Mouse (Mus musculus) olfactory bulb, adult 2 months (tissue): ENCODE results near the gene Mb21d2.

Experiments used
- CTCF ChIP-seq: fragments of 200-500 bp; IDR thresholded peaks from 2 replicates; pipeline ENCODE4 v1.5.1; 2012; ENCODE audit warnings: low read depth, mild to moderate bottlenecking, low read length, moderate library complexity; ENCODE audit not compliant: insufficient read depth
- POLR2A ChIP-seq: fragments of 200-500 bp; IDR thresholded peaks from 2 replicates; pipeline ENCODE4 v1.6.1; 2012; ENCODE audit warnings: mild to moderate bottlenecking, low read depth, low read length, moderate library complexity; ENCODE audit not compliant: insufficient read depth

DNA sequence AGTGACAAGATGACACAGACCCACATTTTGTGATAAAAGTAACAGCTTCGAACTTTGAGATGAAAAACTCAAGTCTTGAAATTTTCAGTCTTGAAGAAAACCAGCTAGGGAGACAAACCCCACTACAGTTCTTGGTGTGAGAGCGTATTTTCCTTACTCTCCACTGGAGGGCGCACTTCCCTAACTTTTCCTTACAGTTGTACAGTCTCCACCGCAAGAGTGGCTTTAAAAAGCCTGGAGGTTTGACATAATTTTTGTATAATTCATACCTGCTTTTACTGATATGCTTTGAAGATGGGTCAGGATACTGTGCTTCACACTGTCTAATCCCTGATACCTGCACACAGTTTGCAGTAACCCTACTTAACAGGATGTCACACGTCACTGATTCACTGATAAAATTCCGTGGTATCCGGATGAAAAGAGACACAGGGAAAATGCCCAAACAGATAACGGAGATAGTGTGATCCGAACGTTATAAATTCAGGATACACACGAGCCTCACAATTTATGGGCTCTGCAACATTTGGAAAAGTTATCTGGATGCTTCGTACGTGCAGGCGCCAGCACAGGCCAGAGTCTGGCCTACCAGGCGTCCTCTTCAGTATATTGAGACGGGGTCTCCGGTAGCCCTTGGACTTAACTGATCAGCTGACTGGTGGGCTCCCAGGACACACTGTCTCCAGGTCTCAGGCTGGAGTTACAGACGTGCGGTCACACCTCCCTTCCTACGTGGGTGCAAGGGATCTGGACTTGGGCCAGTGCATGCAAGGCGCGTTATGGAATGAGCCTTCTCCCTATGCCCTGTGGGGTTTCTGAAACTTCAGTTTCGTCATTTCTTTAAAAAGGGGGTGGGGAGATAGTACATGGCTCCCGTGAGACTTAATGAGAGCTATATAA is 89.1 kb downstream of the Mb21d2 start:
- TF ChIP-seq CTCF (no peak), POLR2A (no peak)
